Mouse (Mus musculus) thymus, postnatal 4 days (tissue): ENCODE results near the gene Slc35g1.

Experiments used
- DNase-seq: peaks from one replicate; pipeline ENCODE4 v3.0.0; 2021

Slc35g1 gene

GRCm38 (mm10) chr19:38397004-38397403, 1.2 kb downstream of the Slc35g1 start:
- DNase-seq, result no peak

GRCm38 (mm10) chr19:38398966-38399365, 3.2 kb downstream of the Slc35g1 start:
- DNase-seq, result no peak

GRCm38 (mm10) chr19:38400851-38401250, 5.1 kb downstream of the Slc35g1 start:
- DNase-seq, result no peak

- no peak for DNase-seq
These were observed 5.6 kb downstream of the Slc35g1 start for GRCm38 (mm10) chr19:38401416-38401815.

- no peak for DNase-seq
These were observed 14.7 kb downstream of the Slc35g1 start for GRCm38 (mm10) chr19:38410357-38411056.

GRCm38 (mm10) chr19:38413861-38414260, 18.1 kb downstream of the Slc35g1 start:
- no peak for DNase-seq

- DNase-seq, result no peak
These were observed 23.1 kb downstream of the Slc35g1 start for GRCm38 (mm10) chr19:38418819-38419423.

- DNase-seq, result no peak
These were observed 25.0 kb downstream of the Slc35g1 start for GRCm38 (mm10) chr19:38420751-38421295.

GRCm38 (mm10) chr19:38421436-38421835, 25.7 kb downstream of the Slc35g1 start:
- DNase-seq, result peak; percentile 39

- DNase-seq, result no peak
These were observed 27.1 kb downstream of the Slc35g1 start for GRCm38 (mm10) chr19:38422926-38423325.

- DNase-seq, result no peak
These were observed 28.1 kb downstream of the Slc35g1 start for GRCm38 (mm10) chr19:38423884-38424283.

- DNase-seq, result no peak
These were observed 28.8 kb downstream of the Slc35g1 start for GRCm38 (mm10) chr19:38424581-38424980.

GRCm38 (mm10) chr19:38429269-38429668, 33.5 kb downstream of the Slc35g1 start:
- peak; percentile 36 for DNase-seq

GRCm38 (mm10) chr19:38430475-38430874, 34.7 kb downstream of the Slc35g1 start:
- DNase-seq, result no peak

GRCm38 (mm10) chr19:38431326-38431725, 35.5 kb downstream of the Slc35g1 start:
- no peak for DNase-seq

GRCm38 (mm10) chr19:38432021-38432420, 36.2 kb downstream of the Slc35g1 start:
- no peak for DNase-seq

- no peak for DNase-seq
These were observed 37.6 kb downstream of the Slc35g1 start for GRCm38 (mm10) chr19:38433381-38433780.

GRCm38 (mm10) chr19:38435221-38435620, 39.4 kb downstream of the Slc35g1 start:
- no peak for DNase-seq

- DNase-seq, result no peak
These were observed 46.1 kb downstream of the Slc35g1 start for GRCm38 (mm10) chr19:38441860-38442259.

GRCm38 (mm10) chr19:38445758-38446157, 50.0 kb downstream of the Slc35g1 start:
- no peak for DNase-seq
